15 mouse cellular contexts compared by ENCODE assay signal in genomic region chr16:29939331-29939850, GRCm38 (mm10).
"Had no signal": no experiment of that assay in that cellular context is flagged by ENCODE, and none has a peak within 500 bp of the region (broad histone marks: within the 10 kb centered on the region; RNA-seq: fewer than 3 reads in every experiment).

No protein-coding gene starts in this region.

- H3K4me3 ChIP-seq: liver, embryonic 13.5 days; lung, embryonic 15.5 days; megakaryocyte, embryonic 14.5 days; midbrain, embryonic 15.5 days had no signal

- DNase-seq: kidney, postnatal 36 days; layer of hippocampus, adult 9-11 months; left cerebral cortex, postnatal 4 days; liver; liver, embryonic 13.5 days; liver, postnatal 0 days; lung, postnatal 14 days; right cerebral cortex, postnatal 14 days; thymus, postnatal 36 days had no signal

- H3K4me1 ChIP-seq: midbrain, embryonic 15.5 days had no signal

- H3K9me3 ChIP-seq: liver, embryonic 13.5 days; lung, embryonic 15.5 days; midbrain, embryonic 15.5 days had no signal

- H3K27me3 ChIP-seq: liver, embryonic 13.5 days; lung, embryonic 15.5 days; megakaryocyte, embryonic 14.5 days had no signal

- H3K9ac ChIP-seq: liver, embryonic 13.5 days; liver, postnatal 0 days; lung, embryonic 15.5 days; midbrain, embryonic 15.5 days had no signal

- H3K36me3 ChIP-seq: liver, embryonic 13.5 days; lung, embryonic 15.5 days; midbrain, embryonic 15.5 days had no signal

- H3K27ac ChIP-seq: kidney, postnatal 0 days; liver, embryonic 13.5 days; lung, embryonic 15.5 days; macrophage; midbrain, embryonic 15.5 days had no signal

- ATAC-seq: liver, postnatal 0 days; midbrain, embryonic 15.5 days had no signal

- H3K4me2 ChIP-seq: liver, embryonic 13.5 days; lung, embryonic 15.5 days; midbrain, embryonic 11.5 days; midbrain, embryonic 15.5 days had no signal
